Mouse (Mus musculus): Measurements from ENCODE around the gene Trmt112. TPM values are rescaled to one million over a fixed set of nuclear protein-coding genes. Genes with fewer than 3 reads are reported as not detected.
"Not testable (repeated sequence)": the region's sequence is repeated elsewhere in the genome, so short reads cannot be mapped to it uniquely, and the experiment has no call there.

Trmt112 gene
- total RNA-seq, 1 experiment from 2014 or later: 108 TPM

GRCm38 (mm10) chr19:6909021-6909420, 477 bp upstream of the Trmt112 start:
- DNase-seq: no peak

- DNase-seq: not testable (repeated sequence)
Measured at GRCm38 (mm10) chr19:6910306-6910705, 808 bp downstream of the Trmt112 start.

GRCm38 (mm10) chr19:6911101-6912074, 1.9 kb downstream of the Trmt112 start:
- DNase-seq: no peak

- no peak for DNase-seq
Measured at GRCm38 (mm10) chr19:6912205-6912970, 2.9 kb downstream of the Trmt112 start.

DNA sequence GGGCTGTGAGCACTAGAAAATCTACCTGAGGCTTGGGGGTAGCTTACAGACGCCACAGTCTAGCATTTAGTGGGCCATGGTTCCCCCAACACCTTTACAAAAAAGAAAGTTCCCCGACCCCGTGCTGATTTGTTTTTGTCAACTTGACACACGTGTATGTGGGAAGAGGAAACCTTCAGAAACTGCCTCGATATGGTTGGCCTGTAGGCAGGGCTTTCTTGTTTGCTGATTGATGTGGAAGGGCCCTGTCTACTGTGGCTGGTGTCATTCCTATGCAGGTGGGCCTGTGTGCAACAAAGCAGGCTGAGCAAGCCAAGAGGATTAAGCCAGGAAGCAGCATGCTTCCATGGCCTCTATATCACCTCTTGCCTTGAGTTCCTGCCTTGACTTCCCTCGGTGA, 3.5 kb downstream of the Trmt112 start:
- no peak for DNase-seq

DNA sequence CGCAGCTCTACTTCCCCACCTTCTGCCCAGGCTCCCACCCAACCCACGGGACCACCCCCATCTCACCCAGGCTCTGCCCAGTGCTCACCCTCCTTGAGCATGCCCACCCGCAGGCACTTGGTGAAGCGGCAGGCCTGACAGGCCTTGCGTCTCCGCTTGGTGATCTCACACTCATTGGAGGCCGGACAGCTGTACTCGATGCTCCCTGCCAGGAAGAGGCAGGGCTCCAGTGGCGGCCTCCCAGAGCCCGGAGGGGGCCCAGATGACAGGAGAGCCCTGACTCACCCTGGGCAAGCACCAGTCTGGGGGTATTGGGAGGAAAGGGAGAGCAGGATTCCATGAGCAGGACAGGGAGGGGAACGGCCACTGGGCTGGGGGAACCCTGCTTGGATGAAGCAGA, 4.5 kb downstream of the Trmt112 start:
- DNase-seq: no peak

GRCm38 (mm10) chr19:6914540-6914939, 5.0 kb downstream of the Trmt112 start:
- no peak for DNase-seq

DNA sequence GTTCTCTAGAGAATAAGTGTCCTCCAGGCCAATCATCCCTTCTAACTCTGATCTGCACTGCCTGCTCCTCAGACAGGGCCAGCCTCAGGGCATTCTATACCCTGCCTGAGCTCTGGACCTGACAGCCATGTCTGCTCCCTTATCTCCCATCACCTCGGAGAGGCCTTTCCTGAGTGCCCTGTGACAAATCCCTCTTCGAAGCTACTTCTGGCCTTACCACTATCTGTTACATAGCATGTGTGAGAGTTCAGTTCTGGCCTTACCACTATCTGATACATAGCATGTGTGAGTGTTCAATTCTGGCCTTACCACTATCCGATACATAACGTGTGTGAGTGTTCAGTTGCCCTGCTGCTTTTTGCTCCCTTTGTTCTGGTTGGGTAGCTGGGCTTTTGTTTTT, 5.8 kb downstream of the Trmt112 start:
- no peak for DNase-seq

GRCm38 (mm10) chr19:6916496-6916895, 7.0 kb downstream of the Trmt112 start:
- DNase-seq: no peak

DNA sequence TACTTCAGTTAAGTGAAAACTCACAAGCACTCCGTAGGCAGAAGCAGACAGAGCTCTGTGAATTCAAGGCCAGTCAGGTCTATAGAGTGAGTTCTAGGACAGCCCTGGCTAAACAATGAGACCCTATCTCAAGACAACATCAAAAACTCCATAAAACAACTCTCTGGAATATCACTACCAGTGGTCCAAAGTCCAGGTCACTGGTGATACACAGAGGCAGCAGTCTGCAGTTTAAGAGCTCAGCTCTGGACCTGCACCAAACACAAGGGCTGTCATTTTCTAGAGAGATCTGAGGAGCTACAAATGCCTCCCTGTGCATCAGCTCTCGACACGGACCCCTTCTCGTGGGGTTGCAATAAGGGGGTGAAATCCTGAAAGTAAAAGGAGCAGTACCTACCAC, 8.8 kb downstream of the Trmt112 start:
- no peak for DNase-seq

DNA sequence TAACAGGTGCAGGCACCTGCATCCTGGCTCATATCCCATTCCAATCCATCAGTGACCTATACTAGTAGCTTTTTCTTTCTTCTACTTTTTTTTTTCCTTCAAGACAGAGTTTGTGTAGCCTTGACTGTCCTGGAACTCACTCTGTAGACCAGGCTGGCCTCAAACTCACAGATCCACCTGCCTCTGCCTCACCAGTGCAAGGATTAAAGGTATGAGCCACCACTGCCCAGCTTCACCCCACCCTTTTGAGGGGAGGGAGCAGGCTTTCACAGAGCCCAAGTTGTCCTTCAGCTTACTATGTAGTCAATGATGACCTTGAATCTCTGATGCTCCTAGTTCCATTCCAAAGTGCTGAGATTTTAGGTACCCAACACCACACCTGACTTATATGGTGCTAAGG, 9.9 kb downstream of the Trmt112 start:
- no peak for DNase-seq

- peak; percentile 61 for DNase-seq
Measured at GRCm38 (mm10) chr19:6919876-6920740, 10.6 kb downstream of the Trmt112 start.

DNA sequence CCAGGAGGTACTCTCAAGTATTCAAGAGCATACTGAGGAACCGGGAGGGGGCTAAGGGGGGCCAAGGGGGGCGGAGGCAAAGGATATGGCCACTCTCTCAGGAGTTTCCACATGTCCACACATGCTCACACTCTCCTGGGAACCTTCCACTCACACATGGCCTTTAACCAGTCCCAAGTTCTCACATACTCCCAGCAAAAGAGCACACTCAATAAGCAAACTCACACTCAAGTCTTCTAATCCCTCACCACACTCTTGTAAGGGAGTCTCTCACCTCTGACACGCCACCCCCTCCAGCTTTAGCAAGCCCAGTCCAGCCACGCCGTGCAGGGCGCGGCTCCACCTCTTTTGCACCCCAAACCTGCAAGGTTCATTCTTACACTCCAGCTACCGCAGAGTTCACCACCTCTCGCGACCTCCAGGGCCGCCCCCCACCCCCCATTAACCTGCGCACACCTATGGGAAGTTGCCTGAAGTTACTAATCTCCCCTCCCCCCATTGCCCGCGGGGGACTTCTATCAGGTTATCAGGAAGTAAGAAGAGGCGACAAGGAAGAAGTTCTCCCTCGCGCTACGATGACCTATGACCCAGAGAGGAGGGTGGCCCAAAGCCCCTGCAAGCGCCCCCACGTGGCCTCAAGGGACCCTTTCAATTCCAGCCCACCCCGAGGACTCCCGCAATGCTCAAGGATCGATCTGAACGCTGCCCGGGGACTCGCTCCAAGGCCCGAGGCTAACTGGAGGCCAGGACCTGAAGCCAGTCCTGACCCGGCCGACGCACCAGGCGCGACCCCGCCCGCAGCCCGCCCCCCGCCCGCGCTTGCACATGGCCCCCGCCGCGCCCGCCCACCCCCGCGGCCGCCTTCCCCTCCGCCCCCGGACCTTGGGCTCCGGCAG, 11.5 kb downstream of the Trmt112 start:
- no peak for DNase-seq

GRCm38 (mm10) chr19:6921647-6922567, 12.4 kb downstream of the Trmt112 start, which contains the start of gene Esrra:
Gene Esrra (minus strand): TSS chr19:6921813.
- peak; percentile 100 for DNase-seq

GRCm38 (mm10) chr19:6922901-6923735, 13.6 kb downstream of the Trmt112 start:
- DNase-seq: no peak

GRCm38 (mm10) chr19:6924461-6925306, 15.2 kb downstream of the Trmt112 start:
- DNase-seq: peak; percentile 90

DNA sequence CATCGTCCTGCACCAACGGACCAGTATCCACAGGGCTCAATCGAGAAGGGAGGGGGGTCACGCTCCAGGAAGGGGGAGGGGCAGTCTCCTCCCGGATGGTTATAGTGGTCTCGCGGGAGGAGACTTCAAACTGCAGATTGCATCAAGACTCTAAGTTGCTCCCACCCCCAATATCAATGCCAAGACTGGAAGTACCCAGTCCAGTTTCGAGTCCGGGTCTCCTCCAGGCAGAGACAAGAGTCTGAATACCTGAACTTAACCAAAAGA, 15.7 kb downstream of the Trmt112 start, which contains the start of gene Catsperz:
Gene Catsperz (minus strand): TSS at position 74 of the 267 bp plus-strand sequence.
- DNase-seq: no peak

Data from adrenal gland, postnatal 25 days (tissue).